Mouse (Mus musculus) embryonic facial prominence, embryonic 13.5 days (tissue): ENCODE results near the gene Msn. TPM values are rescaled to one million over a fixed set of nuclear protein-coding genes. Genes with fewer than 3 reads are reported as not detected.
"Not testable (repeated sequence)": the region's sequence is repeated elsewhere in the genome, so short reads cannot be mapped to it uniquely, and the experiment has no call there.

Experiments used
- ATAC-seq: fragments of 200-750 bp; cut with Nextera tagmentation; 2 replicates; pipeline ENCODE4 v1.8.0; 2017; ENCODE audit warnings: low read depth; ENCODE audit not compliant: insufficient number of reproducible peaks, insufficient read depth, low FRiP score, low TSS enrichment
- H3K27ac ChIP-seq: fragments of 300-500 bp; sonication (generic); 2 replicates; pipeline ENCODE4 v1.5.1; 2015; ENCODE audit warnings: moderate library complexity, mild to moderate bottlenecking, inconsistent platforms
- H3K27me3 ChIP-seq: fragments of 300-500 bp; sonication (generic); 2 replicates; pipeline ENCODE4 v1.6.1; 2015; ENCODE audit warnings: mild to moderate bottlenecking, inconsistent platforms
- H3K36me3 ChIP-seq: fragments of 300-500 bp; sonication (generic); 2 replicates; pipeline ENCODE4 v1.6.1; 2015; ENCODE audit warnings: mild to moderate bottlenecking, inconsistent platforms
- H3K4me1 ChIP-seq: fragments of 300-500 bp; sonication (generic); 2 replicates; pipeline ENCODE4 v1.6.1; 2015; ENCODE audit warnings: inconsistent platforms
- H3K4me2 ChIP-seq: fragments of 300-500 bp; sonication (generic); 2 replicates; pipeline ENCODE4 v1.6.1; 2015; ENCODE audit warnings: moderate library complexity, mild to moderate bottlenecking, inconsistent platforms
- H3K4me3 ChIP-seq: fragments of 300-500 bp; sonication (generic); 2 replicates; pipeline ENCODE4 v1.5.1; 2015; ENCODE audit warnings: mild to moderate bottlenecking, inconsistent platforms
- H3K9ac ChIP-seq: fragments of 300-500 bp; sonication (generic); 2 replicates; pipeline ENCODE4 v1.6.1; 2015; ENCODE audit warnings: mild to moderate bottlenecking, inconsistent platforms
- H3K9me3 ChIP-seq: fragments of 300-500 bp; sonication (generic); 2 replicates; pipeline ENCODE4 v1.6.1; 2016; ENCODE audit warnings: inconsistent platforms
- WGBS: fragments of 180-500 bp; shearing (Covaris S2); methylation state at CpG from one replicate; pipeline ENCODE4 v1.1.7; 2015; ENCODE audit warnings: mixed read lengths; 5-methylcytosine and 5-hydroxymethylcytosine counted together
- polyA plus RNA-seq: library from polyadenylated mRNA; unstranded; fragments of >200 nt; fragmentation: Nextera tagmentation; extraction: Ambion mirVana; gene quantifications from 2 replicates; pipeline ENCODE4 v1.2.1, GENCODE M21; 2015

The Msn gene
- polyA plus RNA-seq, 1 experiment from 2014 or later = 77.6 TPM

- H3K4me3 ChIP-seq = no peak overlapping the region
- H3K4me1 ChIP-seq = no peaks in the 10 kb centered on the region
- H3K27ac ChIP-seq = no peak overlapping the region
- no peaks in the 10 kb centered on the region for H3K27me3 ChIP-seq
- no peaks in the 10 kb centered on the region for H3K36me3 ChIP-seq
- WGBS = 89% methylated on average over 3 of the region's 3 CpGs
- no peak overlapping the region for H3K9ac ChIP-seq
- no peak for ATAC-seq
- H3K9me3 ChIP-seq = no peaks in the 10 kb centered on the region
- no peak overlapping the region for H3K4me2 ChIP-seq
Measured at GRCm38 (mm10) chrX:96153362-96153761, 57.5 kb downstream of the Msn start.

DNA sequence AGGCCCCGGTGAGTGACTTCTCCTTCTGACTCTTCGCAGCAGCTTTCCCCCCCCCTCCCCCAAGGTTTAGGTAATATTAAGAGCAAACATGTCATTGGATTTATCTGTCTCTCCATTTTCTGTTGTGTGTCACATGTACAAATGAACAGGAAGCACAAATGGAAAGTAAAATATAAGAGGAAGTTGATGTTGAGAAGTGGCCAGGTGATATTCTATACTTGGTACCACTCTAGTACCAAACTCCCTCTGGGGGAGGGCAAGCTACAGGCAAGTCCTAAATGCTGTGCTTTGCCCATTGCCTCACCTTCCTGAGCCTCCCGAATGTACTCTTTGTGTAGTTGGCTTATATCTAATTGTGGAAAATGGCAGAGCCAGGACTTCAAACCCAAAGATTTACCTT is 62.1 kb downstream of the Msn start:
- Histone ChIP-seq H3K9ac (no peak overlapping the region), H3K36me3 (no peaks in the 10 kb centered on the region; the same call in 1 of the 2 replicates), H3K4me1 (no peaks in the 10 kb centered on the region), H3K27me3 (peaks cover 4% of the 10 kb centered on the region; the same call in 1 of the 2 replicates), H3K4me2 (no peak overlapping the region), H3K9me3 (no peaks in the 10 kb centered on the region), H3K4me3 (no peak overlapping the region), H3K27ac (no peak overlapping the region)
- no peak for ATAC-seq
- 87% methylated on average over 3 of the region's 3 CpGs for WGBS

DNA sequence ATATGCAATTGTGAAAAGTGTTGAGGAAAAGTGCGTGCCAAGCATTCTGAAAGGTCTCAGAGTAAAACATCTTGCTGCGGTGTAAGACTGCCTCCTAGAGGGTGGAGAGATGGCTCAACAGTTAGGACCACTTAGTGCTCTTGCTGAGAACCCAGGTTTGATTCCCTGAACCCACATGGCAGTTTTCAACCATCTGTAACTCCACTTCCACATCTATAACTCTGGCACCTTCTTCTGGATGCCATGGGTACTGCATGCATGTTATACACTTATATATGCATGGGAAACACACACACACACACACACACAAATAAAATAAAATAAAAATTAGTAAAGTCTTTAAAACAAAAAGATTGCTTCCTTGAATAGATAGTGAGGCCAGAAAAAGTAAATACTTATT is 66.7 kb downstream of the Msn start:
- no peak overlapping the region for H3K27ac ChIP-seq
- H3K4me3 ChIP-seq = no peak overlapping the region
- H3K9ac ChIP-seq = no peak overlapping the region
- no peaks in the 10 kb centered on the region for H3K9me3 ChIP-seq
- peaks cover 4% of the 10 kb centered on the region; the same call in 1 of the 2 replicates for H3K36me3 ChIP-seq
- no peak for ATAC-seq
- no peak overlapping the region for H3K4me2 ChIP-seq
- no peaks in the 10 kb centered on the region for H3K4me1 ChIP-seq
- WGBS = 95% methylated on average over 2 of the region's 2 CpGs
- H3K27me3 ChIP-seq = peaks cover 4% of the 10 kb centered on the region; the same call in 1 of the 2 replicates

DNA sequence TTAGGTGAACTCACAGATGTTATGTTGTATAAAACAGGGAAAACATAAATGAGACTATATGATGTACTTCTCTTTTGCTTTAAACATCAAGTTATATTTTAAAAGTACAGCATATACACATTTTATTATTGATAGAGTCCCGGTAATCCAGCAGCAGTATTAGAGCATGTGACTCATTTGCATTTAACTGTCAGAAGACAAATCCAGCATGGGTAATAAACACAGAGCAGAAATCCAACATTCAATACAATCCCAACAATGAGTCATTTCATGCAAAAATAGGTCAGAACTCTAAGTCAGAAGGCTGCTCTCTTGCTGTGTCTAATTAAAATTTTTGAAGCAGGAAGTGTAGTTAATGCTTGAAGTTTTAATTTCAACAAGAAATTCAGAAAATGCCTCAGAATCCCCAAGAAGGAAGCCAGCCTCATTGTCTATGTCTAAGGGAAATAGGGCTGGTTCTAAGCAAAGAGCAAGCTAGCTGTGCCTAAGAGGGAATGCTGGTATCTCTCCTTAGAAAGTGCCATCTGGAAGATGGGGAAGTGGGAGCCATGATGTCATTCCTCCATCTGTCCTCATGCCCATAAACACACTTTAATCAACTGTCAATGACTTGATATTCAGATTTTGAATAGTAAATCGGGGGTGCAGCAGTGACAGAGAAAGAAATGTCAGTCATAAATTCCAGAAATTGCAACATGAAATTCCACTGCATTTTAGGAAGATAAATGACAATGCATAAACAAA is 76.0 kb downstream of the Msn start:
- Histone ChIP-seq H3K27me3 (no peaks in the 10 kb centered on the region), H3K4me1 (no peaks in the 10 kb centered on the region)

GRCm38 (mm10) chrX:96178437-96178836 is 82.6 kb downstream of the Msn start:
- H3K9me3 ChIP-seq = no peaks in the 10 kb centered on the region
- no peaks in the 10 kb centered on the region for H3K36me3 ChIP-seq
- H3K27ac ChIP-seq = no peak overlapping the region
- no peak overlapping the region for H3K4me3 ChIP-seq
- no peak for ATAC-seq
- H3K4me2 ChIP-seq = no peak overlapping the region
- H3K27me3 ChIP-seq = no peaks in the 10 kb centered on the region
- no peaks in the 10 kb centered on the region for H3K4me1 ChIP-seq
- H3K9ac ChIP-seq = no peak overlapping the region
- 19% methylated on average over 1 of the region's 1 CpGs for WGBS

More for the DNA sequence above, 76.0 kb downstream of the Msn start:
- no peaks in the 10 kb centered on the region for H3K36me3 ChIP-seq
- no peaks in the 10 kb centered on the region for H3K9me3 ChIP-seq
- no peak overlapping the region for H3K4me2 ChIP-seq
- H3K27ac ChIP-seq = no peak overlapping the region
- H3K9ac ChIP-seq = no peak overlapping the region
- H3K4me3 ChIP-seq = no peak overlapping the region
- 80% methylated on average over 2 of the region's 2 CpGs for WGBS
- no peak for ATAC-seq

DNA sequence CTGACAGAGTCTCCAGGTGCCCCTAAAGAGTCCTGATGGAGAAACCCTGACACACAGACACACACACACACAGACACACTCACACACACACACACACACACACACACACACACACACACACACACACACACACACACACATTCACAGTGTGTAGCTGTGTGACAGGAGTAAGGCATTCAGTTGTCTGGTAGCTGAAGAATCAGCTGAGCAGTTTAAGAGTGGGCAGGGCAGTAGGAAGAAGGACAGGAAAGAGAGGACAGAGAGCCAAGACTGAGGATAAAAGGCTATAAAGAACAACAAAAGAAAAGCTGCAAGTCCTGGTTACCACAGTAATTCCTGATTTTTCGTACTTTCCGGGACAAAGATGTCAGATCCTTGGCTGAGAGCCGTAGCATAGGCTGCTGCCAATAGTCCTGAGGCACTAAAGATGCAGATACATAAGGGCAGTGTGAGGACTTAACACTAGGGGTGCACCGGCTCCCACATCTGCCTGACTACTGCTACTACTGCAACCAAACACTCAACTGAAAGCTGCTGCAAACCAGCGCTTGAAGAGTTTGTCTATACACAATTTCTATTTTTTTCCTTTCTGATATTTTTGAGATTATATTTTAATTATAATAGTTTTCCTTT is 88.4 kb downstream of the Msn start:
- Histone ChIP-seq H3K9me3 (no peaks in the 10 kb centered on the region), H3K4me3 (no peak overlapping the region), H3K27ac (no peak overlapping the region), H3K4me1 (no peaks in the 10 kb centered on the region), H3K9ac (no peak overlapping the region), H3K27me3 (0 out of 2 replicates have a peak, but pooled peaks cover 4% of the 10 kb centered on the region), H3K36me3 (no peaks in the 10 kb centered on the region), H3K4me2 (no peak overlapping the region)
- WGBS = 54% methylated on average over 5 of the region's 5 CpGs
- no peak for ATAC-seq

DNA sequence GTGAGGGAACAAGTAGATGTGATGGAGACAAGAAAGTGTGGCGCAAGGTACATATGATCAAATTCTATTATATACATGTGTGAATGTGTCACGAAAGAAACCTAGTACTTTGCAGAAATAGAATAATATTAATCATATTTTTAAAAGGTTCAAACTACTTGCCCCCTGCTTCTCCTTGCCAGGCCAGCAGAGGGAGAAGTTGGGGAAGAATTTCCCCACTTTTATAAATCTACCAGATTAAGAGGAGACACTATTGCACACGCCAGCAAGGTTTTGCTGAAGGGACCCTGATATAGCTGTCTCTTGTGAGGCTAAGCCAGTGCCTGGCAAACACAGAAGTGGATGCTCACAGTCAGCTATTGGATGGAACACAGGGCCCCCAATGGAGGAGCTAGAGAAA is 109.3 kb downstream of the Msn start:
- not testable (repeated sequence) for H3K9ac ChIP-seq, H3K4me3 ChIP-seq, H3K4me1 ChIP-seq, H3K9me3 ChIP-seq, H3K4me2 ChIP-seq, H3K27me3 ChIP-seq, H3K36me3 ChIP-seq, H3K27ac ChIP-seq, ATAC-seq
- WGBS = 84% methylated on average over 3 of the region's 3 CpGs

GRCm38 (mm10) chrX:96206872-96207271 is 111.0 kb downstream of the Msn start:
- no peak for ATAC-seq
- Histone ChIP-seq H3K27me3 (no peaks in the 10 kb centered on the region), H3K9me3 (no peaks in the 10 kb centered on the region), H3K4me3 (no peak overlapping the region), H3K27ac (no peak overlapping the region), H3K36me3 (no peaks in the 10 kb centered on the region), H3K4me1 (no peaks in the 10 kb centered on the region), H3K9ac (no peak overlapping the region), H3K4me2 (no peak overlapping the region)
- WGBS = 48% methylated on average over 1 of the region's 1 CpGs

DNA sequence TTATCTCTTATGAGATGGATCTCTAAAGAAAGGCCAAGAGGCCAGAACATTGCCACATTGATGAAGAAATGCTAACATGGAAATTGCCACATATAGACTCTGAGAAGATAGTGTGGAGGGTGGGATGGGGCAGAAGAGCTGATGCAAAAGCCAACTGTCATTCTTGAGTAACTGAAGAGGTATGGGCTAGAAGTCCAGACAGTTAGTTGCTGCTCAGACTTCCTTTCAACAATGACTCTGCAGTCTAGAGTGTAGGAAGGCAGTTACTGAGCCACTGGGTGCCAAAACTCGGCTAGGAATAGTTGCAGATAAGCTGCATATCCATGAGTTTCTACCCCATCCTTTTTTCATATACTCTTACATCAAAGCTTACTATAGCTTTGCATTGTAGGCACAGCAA is 122.2 kb downstream of the Msn start:
- Histone ChIP-seq H3K4me3 (no peak overlapping the region), H3K4me2 (no peak overlapping the region), H3K9me3 (no peaks in the 10 kb centered on the region), H3K36me3 (no peaks in the 10 kb centered on the region), H3K27ac (no peak overlapping the region), H3K4me1 (no peaks in the 10 kb centered on the region), H3K27me3 (no peaks in the 10 kb centered on the region), H3K9ac (no peak overlapping the region)
- no peak for ATAC-seq
- WGBS = 65% methylated on average over 1 of the region's 1 CpGs

Other genes with a start within 250 kb of the Msn start
- gene Las1l, start 139.1 kb upstream of the Msn start, polyA plus RNA-seq = 56.8 and 60.4 TPM in 2 replicates
- gene Vsig4, start 197.4 kb downstream of the Msn start, polyA plus RNA-seq = not detected in 2 replicates